Mouse (Mus musculus) kidney, adult 2 months (tissue): Measurements from ENCODE around the gene Lrmda. TPM values are rescaled to one million over a fixed set of nuclear protein-coding genes. Genes with fewer than 3 reads are reported as not detected.

Experiments used
- DNase-seq: peaks from one replicate; pipeline ENCODE4 v3.0.0; 2021
- H3K27ac ChIP-seq: fragments of 200-500 bp; 2 replicates; pipeline ENCODE4 v1.5.1; 2012; ENCODE audit warnings: low read depth, low read length, control low read depth, inconsistent platforms; ENCODE audit not compliant: insufficient read depth
- H3K27me3 ChIP-seq: fragments of 200-500 bp; replicated peaks from 2 replicates; pipeline ENCODE4 v1.6.1; 2012; ENCODE audit warnings: mild to moderate bottlenecking, moderate library complexity, low read length, inconsistent platforms; ENCODE audit not compliant: control insufficient read depth, insufficient read depth
- H3K36me3 ChIP-seq: fragments of 200-500 bp; 2 replicates; pipeline ENCODE4 v1.6.1; 2012; ENCODE audit warnings: mild to moderate bottlenecking, moderate library complexity, low read length, inconsistent platforms; ENCODE audit not compliant: control insufficient read depth, insufficient read depth
- H3K4me1 ChIP-seq: fragments of 200-500 bp; 2 replicates; pipeline ENCODE4 v1.6.1; 2011; ENCODE audit warnings: low read length; ENCODE audit not compliant: control insufficient read depth, insufficient read depth
- H3K4me3 ChIP-seq: fragments of 200-500 bp; 2 replicates; pipeline ENCODE4 v1.5.1; 2011; ENCODE audit warnings: mild to moderate bottlenecking, low read depth, low read length, control low read depth; ENCODE audit not compliant: insufficient read depth
- CTCF ChIP-seq: fragments of 200-500 bp; conservative IDR thresholded peaks from 2 replicates; pipeline ENCODE4 v1.5.1; 2011; ENCODE audit warnings: low read depth, mild to moderate bottlenecking, control low read depth, low read length, moderate library complexity, mixed read lengths; ENCODE audit not compliant: insufficient read depth, insufficient read length
- POLR2A ChIP-seq: fragments of 200-500 bp; IDR thresholded peaks from one replicate; pipeline ENCODE4 v1.6.1; 2011; ENCODE audit warnings: low read depth, low read length, control low read depth
- WGBS: fragments of 180-500 bp; shearing (Covaris S2); methylation state at CpG from one replicate; pipeline ENCODE4 v1.1.7; 2018; 5-methylcytosine and 5-hydroxymethylcytosine counted together
- polyA plus RNA-seq: library from polyadenylated mRNA; depleted of rRNA; stranded (reverse); fragments of >200 nt; gene quantifications from 2 replicates; pipeline ENCODE4 v1.2.3, GENCODE M21; 2012

Lrmda gene
- polyA plus RNA-seq, 1 experiment: 3.3 TPM

GRCm38 (mm10) chr14:22715581-22716378, 696.3 kb downstream of the Lrmda start:
- H3K36me3 ChIP-seq: no peaks in the 10 kb centered on the region
- peak overlapping the region; percentile 7 for H3K27ac ChIP-seq
- DNase-seq: peak; percentile 57
- H3K27me3 ChIP-seq: no peaks in the 10 kb centered on the region
- WGBS: 78% methylated on average over 6 of the region's 6 CpGs
- H3K4me3 ChIP-seq: no peak overlapping the region
- TF ChIP-seq POLR2A (no peak), CTCF (no peak)
- no peaks in the 10 kb centered on the region for H3K4me1 ChIP-seq

GRCm38 (mm10) chr14:22719968-22720367, 700.5 kb downstream of the Lrmda start:
- H3K36me3 ChIP-seq: no peaks in the 10 kb centered on the region
- no peaks in the 10 kb centered on the region for H3K27me3 ChIP-seq
- DNase-seq: no peak
- WGBS: 100% methylated on average over 1 of the region's 1 CpGs
- no peak for TF ChIP-seq POLR2A
- TF ChIP-seq CTCF: no peak
- H3K4me1 ChIP-seq: no peaks in the 10 kb centered on the region
- no peak overlapping the region for H3K27ac ChIP-seq
- no peak overlapping the region for H3K4me3 ChIP-seq

DNA sequence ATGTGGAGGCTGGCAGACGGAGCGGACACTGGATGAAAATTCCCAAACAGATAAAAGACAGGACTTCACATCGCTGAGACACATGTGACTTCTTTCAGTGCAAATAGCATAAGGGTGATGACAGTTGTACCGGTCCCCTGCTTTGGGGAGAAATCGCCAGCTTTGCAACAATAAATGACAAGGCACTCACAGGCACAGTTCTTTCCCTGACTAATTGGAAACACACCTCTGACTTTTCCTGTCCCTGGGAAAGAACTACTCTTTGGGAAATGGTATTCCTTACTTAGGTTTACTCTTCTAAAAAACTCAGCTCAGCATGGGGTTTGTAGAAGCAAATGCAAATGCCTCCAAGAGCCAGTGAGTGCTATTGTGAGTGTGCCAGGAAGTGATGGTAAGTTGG, 702.3 kb downstream of the Lrmda start:
- H3K27ac ChIP-seq: no peak overlapping the region
- no peak overlapping the region for H3K4me3 ChIP-seq
- 85% methylated on average over 5 of the region's 5 CpGs for WGBS
- H3K27me3 ChIP-seq: no peaks in the 10 kb centered on the region
- TF ChIP-seq POLR2A (no peak), CTCF (no peak)
- no peak for DNase-seq
- H3K4me1 ChIP-seq: no peaks in the 10 kb centered on the region
- no peaks in the 10 kb centered on the region for H3K36me3 ChIP-seq

DNA sequence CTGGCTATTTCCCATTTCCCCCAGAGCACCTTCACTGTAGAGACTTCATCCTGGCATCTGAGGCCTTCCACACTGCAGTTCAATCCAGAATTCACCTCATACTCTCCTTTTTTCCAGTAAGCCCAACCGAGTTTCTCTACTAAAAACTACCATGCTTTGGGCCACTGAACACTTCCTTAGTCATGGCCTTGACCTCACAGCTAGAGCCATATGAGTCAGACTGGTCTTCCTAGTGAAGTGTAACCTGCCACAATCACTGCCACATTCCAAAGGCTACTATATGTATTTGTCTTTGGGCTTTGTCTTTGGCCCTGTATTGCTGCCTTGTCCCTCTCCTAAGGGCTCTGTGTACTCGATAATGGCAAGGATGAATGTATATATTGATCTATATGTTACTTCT, 708.0 kb downstream of the Lrmda start:
- no peak for TF ChIP-seq CTCF
- no peak for TF ChIP-seq POLR2A
- H3K4me1 ChIP-seq: no peaks in the 10 kb centered on the region
- no peak overlapping the region for H3K4me3 ChIP-seq
- no peaks in the 10 kb centered on the region for H3K36me3 ChIP-seq
- no peak for DNase-seq
- H3K27ac ChIP-seq: no peak overlapping the region
- H3K27me3 ChIP-seq: no peaks in the 10 kb centered on the region
- WGBS: 66% methylated on average over 2 of the region's 2 CpGs

- TF ChIP-seq POLR2A: no peak
- TF ChIP-seq CTCF: no peak
- WGBS: 94% methylated on average over 8 of the region's 8 CpGs
- H3K4me1 ChIP-seq: no peaks in the 10 kb centered on the region
- no peaks in the 10 kb centered on the region for H3K36me3 ChIP-seq
- H3K27ac ChIP-seq: no peak overlapping the region
- H3K4me3 ChIP-seq: no peak overlapping the region
- no peaks in the 10 kb centered on the region for H3K27me3 ChIP-seq
- no peak for DNase-seq
Measured at GRCm38 (mm10) chr14:22728611-22729223, 709.2 kb downstream of the Lrmda start.

DNA sequence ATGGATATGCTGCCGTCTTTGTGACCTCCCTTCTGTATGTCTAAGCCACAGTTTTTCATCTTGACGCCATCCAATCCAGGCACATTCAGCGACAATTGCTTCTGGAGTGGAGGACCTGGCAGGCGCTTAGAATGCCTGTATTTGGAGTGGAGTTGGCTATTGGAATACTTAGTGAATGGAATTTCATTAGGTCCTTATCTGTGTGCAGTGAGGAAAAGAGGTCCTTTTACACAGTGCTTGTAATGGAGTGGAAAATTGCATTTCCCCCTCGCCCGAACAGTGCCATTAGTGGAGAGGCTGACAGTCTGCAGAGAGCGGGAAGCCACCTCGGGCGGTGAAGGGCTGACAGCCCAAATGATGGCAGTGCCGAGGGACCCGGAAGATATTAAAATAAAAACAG, 719.1 kb downstream of the Lrmda start:
- Histone ChIP-seq H3K27ac (no peak overlapping the region), H3K36me3 (no peaks in the 10 kb centered on the region), H3K27me3 (no peaks in the 10 kb centered on the region), H3K4me1 (no peaks in the 10 kb centered on the region), H3K4me3 (no peak overlapping the region)
- TF ChIP-seq CTCF (no peak), POLR2A (no peak)
- DNase-seq: peak; percentile 12
- 83% methylated on average over 11 of the region's 11 CpGs for WGBS

DNA sequence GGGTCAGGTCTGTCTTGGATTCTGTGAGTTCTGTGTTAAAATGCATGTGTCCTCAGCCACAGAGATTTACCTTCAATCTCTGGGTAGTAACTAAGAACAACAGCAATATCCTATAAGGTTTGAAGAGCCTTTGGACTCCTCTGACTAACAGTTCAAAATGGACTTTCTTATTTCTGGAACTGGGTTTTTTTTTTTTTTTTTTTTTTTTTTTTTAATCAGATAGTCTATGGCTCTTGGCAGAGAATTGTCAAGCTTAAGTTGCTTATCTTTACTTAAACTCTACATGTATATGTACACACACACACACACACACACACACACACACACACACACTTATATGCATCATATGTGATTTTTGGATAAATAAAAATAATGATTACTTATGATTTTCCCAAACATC, 723.0 kb downstream of the Lrmda start:
- Histone ChIP-seq H3K4me3 (no peak overlapping the region), H3K36me3 (no peaks in the 10 kb centered on the region), H3K27me3 (no peaks in the 10 kb centered on the region), H3K4me1 (no peaks in the 10 kb centered on the region), H3K27ac (no peak overlapping the region)
- TF ChIP-seq POLR2A (no peak), CTCF (no peak)
- DNase-seq: no peak
